Mouse (Mus musculus) hindbrain, postnatal 0 days (tissue): ENCODE results near the gene Fads1. TPM values are rescaled to one million over a fixed set of nuclear protein-coding genes. Genes with fewer than 3 reads are reported as not detected.
A peak's percentile ranks its signal among the peaks of the same experiment; 100 is the strongest.

Experiments
- ATAC-seq: fragments of 200-750 bp; cut with Nextera tagmentation; 2 replicates; pipeline ENCODE4 v1.8.0; 2017; ENCODE audit warnings: mild to moderate bottlenecking, moderate TSS enrichment, moderate library complexity
- DNase-seq: peaks from one replicate; pipeline ENCODE4 v3.0.0-alpha.2; 2015; ENCODE audit warnings: low spot score
- H3K27ac ChIP-seq: fragments of 300-500 bp; sonication (generic); 2 replicates; pipeline ENCODE4 v1.5.1; 2014; ENCODE audit warnings: mild to moderate bottlenecking
- H3K27me3 ChIP-seq: fragments of 300-500 bp; sonication (generic); 2 replicates; pipeline ENCODE4 v1.6.1; 2014; ENCODE audit warnings: low read length, mixed read lengths; ENCODE audit not compliant: insufficient read depth
- H3K36me3 ChIP-seq: fragments of 300-500 bp; sonication (generic); 2 replicates; pipeline ENCODE4 v1.6.1; 2014; ENCODE audit warnings: low read length, mixed read lengths; ENCODE audit not compliant: insufficient read depth
- H3K4me1 ChIP-seq: fragments of 300-500 bp; sonication (generic); 2 replicates; pipeline ENCODE4 v1.6.1; 2014; ENCODE audit warnings: antibody characterized with exemption, low read length, mixed read lengths; ENCODE audit not compliant: insufficient read depth
- H3K4me2 ChIP-seq: fragments of 300-500 bp; sonication (generic); 2 replicates; pipeline ENCODE4 v1.6.1; 2014; ENCODE audit warnings: low read depth, mild to moderate bottlenecking, low read length, moderate library complexity, mixed read lengths
- H3K4me3 ChIP-seq: fragments of 300-500 bp; sonication (generic); 2 replicates; pipeline ENCODE4 v1.5.1; 2014; ENCODE audit warnings: low read length
- H3K9ac ChIP-seq: fragments of 300-500 bp; sonication (generic); replicated peaks from 2 replicates; pipeline ENCODE4 v1.6.1; 2014; ENCODE audit warnings: mild to moderate bottlenecking, low read length, moderate library complexity, mixed read lengths
- H3K9me3 ChIP-seq: fragments of 300-500 bp; sonication (generic); 2 replicates; pipeline ENCODE4 v1.6.1; 2016; ENCODE audit warnings: low read length, mixed read lengths
- CTCF ChIP-seq: IDR thresholded peaks from 2 replicates; pipeline ENCODE4 v1.5.1; 2016; ENCODE audit warnings: antibody characterized with exemption, control low read depth, low read depth
- WGBS: fragments of 180-500 bp; shearing (Covaris S2); extraction: QIAGEN DNeasy Blood & Tissue Kit; methylation state at CpG from one replicate; pipeline ENCODE4 v1.1.7; 2014; 5-methylcytosine and 5-hydroxymethylcytosine counted together
- polyA plus RNA-seq: library from polyadenylated mRNA; unstranded; fragments of >200 nt; fragmentation: Nextera tagmentation; extraction: Ambion mirVana; gene quantifications from 2 replicates; pipeline ENCODE4 v1.2.1, GENCODE M21; 2015
- total RNA-seq: library from RNA; depleted of rRNA; stranded (reverse); fragments of >200 nt; gene quantifications from 2 replicates; pipeline ENCODE4 v1.2.3, GENCODE M21; 2014

Gene Fads1
- total and polyA plus RNA-seq, 2 experiments from 2014 or later, result 148 to 198 TPM

DNA sequence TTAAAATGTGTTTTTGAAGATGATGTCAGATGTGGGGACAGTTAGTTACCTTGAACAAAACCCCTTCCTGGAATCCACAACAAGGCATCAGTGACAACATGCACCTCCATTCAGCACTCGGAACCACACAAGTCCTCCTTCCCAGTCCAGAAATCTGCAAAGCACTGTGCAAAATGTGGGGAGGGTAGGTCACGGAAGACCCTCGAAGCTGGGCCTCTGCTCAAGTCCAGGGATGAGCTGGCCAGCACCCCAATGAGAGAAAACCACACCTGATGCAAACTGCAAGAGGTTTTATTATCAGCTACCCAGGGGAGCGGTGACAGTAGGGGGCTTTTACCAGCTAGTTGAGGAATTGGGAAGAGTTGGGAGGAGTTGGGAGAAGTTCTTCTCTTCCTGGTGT lies 7.7 kb upstream of the Fads1 start:
- Histone ChIP-seq H3K27ac (no peak overlapping the region), H3K9ac (no peak overlapping the region), H3K36me3 (no peaks in the 10 kb centered on the region), H3K4me3 (no peak overlapping the region), H3K4me1 (no peaks in the 10 kb centered on the region), H3K27me3 (no peaks in the 10 kb centered on the region), H3K4me2 (no peak overlapping the region), H3K9me3 (no peaks in the 10 kb centered on the region)
- no peak for TF ChIP-seq CTCF
- DNase-seq (no peak), ATAC-seq (no peak)
- 83% methylated on average over 4 of the region's 4 CpGs for WGBS

DNA sequence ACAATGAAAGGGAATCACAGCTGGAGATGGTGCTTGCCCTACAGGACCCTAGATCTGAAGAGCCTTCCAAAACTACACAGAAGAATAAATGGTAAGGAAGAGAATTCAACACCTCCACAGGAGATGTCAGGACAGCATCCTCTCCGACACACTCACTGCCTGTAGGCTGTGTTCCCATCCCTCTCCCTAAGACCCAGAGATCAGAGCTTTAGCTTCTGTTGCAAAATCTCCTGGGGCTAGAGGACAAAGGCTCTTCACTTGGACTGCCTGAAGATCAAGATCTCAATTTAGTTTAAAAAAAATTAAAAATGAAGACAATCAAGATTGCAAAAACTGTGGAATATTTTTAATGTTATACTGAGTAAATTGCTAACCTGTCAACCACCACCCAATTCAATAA lies 6.2 kb upstream of the Fads1 start:
- no peak for TF ChIP-seq CTCF
- Histone ChIP-seq H3K27ac (no peak overlapping the region), H3K4me1 (no peaks in the 10 kb centered on the region), H3K9me3 (no peaks in the 10 kb centered on the region), H3K9ac (no peak overlapping the region), H3K27me3 (no peaks in the 10 kb centered on the region), H3K4me2 (no peak overlapping the region), H3K36me3 (no peaks in the 10 kb centered on the region), H3K4me3 (no peak overlapping the region)
- no peak for DNase-seq
- WGBS, result 49% methylated on average over 1 of the region's 1 CpGs
- no peak for ATAC-seq

DNA sequence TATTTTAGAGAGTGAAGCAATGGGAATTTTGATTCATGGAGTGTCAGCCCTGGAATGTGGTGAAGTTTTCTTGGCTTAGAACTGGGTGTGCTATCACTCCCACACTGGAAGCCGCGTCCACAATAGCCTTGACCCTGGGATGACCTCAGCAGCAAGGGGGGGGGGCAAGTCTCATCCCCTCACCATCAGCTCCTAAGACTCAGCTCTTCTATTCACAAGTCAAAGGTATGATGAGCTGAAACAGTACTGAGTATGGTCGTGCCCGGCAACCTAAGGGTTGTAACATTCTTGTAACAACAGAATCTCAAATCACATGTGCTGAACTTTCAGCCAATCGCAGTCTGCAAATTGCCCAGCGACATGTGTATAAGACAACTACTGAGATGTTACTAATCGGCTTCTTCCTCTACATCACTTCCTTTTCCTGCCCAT lies 5.7 kb upstream of the Fads1 start:
- TF ChIP-seq CTCF, result no peak
- WGBS, result 61% methylated on average over 7 of the region's 7 CpGs
- Histone ChIP-seq H3K4me1 (no peaks in the 10 kb centered on the region), H3K9ac (no peak overlapping the region), H3K4me3 (no peak overlapping the region), H3K27ac (no peak overlapping the region), H3K4me2 (no peak overlapping the region), H3K36me3 (no peaks in the 10 kb centered on the region), H3K9me3 (no peaks in the 10 kb centered on the region), H3K27me3 (no peaks in the 10 kb centered on the region)
- no peak for ATAC-seq
- DNase-seq, result no peak

DNA sequence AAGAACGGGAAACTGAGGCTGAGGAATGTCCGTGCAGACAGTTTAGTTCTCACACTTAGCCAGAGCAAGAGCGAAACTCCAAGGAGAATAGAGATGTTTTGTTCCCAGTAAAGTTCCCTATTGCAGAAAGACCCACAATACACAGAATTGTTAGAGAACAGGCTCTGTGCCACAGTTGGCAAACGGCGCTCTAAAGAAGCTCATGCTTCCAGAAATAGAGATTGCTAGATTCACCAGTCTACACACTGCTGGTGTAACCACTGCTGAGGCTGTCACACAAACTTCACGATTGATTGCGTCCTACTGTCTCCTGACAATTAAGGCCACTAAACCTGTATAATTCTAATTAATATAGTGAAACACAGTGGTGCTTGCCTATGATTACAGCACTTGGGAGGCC lies 1.5 kb upstream of the Fads1 start:
- Histone ChIP-seq H3K4me3 (no peak overlapping the region), H3K27ac (no peak overlapping the region), H3K4me2 (no peak overlapping the region), H3K27me3 (no peaks in the 10 kb centered on the region), H3K36me3 (peaks cover 4% of the 10 kb centered on the region), H3K4me1 (peaks cover 11% of the 10 kb centered on the region; the same call in 1 of the 2 replicates), H3K9ac (no peak overlapping the region), H3K9me3 (no peaks in the 10 kb centered on the region)
- TF ChIP-seq CTCF, result no peak
- 66% methylated on average over 7 of the region's 7 CpGs for WGBS
- no peak for ATAC-seq
- no peak for DNase-seq

DNA sequence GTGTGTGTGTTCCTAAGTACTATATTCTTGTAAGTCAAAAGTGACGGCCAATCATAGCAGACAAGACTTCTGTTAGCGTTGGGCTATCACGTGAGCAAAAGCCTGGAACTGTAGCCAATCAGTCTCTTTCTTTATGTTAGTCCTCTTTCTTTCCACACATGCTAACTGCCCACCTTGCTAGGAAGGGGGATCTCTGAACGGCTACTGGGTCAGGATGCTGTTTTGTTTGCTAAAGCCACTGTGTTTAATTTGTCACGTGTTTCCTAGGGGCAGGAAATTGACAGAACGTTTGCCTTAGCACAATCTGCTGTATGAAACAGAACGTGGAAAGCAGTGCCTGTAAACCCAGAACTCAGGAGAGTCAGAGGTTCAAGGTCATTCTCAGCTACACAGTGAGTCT lies 546 bp upstream of the Fads1 start:
- ATAC-seq (no peak), DNase-seq (peak; percentile 47)
- Histone ChIP-seq H3K9ac (peak overlapping the region; percentile 99), H3K4me3 (peak overlapping the region; percentile 94), H3K4me1 (peaks cover 11% of the 10 kb centered on the region; the same call in 1 of the 2 replicates), H3K27me3 (no peaks in the 10 kb centered on the region), H3K27ac (peak overlapping the region; percentile 97; the same call in 1 of the 2 replicates), H3K9me3 (no peaks in the 10 kb centered on the region), H3K36me3 (peaks cover 13% of the 10 kb centered on the region), H3K4me2 (peak overlapping the region; percentile 80)
- 22% methylated on average over 7 of the region's 7 CpGs for WGBS
- TF ChIP-seq CTCF, result no peak

DNA sequence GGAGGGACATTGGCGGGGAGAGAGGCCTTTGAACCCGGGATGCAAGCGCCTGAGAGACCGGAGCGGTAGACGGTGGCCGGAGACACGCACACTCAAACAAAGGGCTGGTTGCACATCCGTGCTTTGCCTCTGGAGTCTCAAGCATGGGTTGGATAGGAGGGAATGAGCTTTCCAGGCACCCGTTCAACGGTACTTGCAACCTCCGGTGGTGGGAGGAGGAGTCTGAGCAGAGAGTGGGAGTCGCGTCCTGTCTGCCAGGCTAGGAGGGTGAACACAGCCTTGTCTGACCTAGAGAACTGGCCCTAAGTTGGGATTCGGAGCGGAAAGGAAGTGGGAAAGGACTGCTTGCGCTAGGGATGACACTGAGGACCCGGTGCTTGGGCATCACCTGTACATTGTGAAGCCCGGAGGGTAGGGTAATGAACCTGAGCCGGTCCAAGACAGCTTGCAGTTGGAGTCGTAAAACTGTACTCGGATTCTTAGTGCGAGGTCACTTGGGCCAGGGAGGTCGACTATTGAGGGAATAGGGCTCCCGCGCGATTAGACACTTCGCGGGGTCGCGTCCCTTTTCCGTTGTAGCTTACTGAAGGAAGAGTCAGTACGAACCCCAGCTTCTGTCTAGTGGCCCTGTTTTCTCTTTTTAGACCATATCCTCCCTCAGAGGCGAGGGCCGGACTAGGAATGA lies 753 bp downstream of the Fads1 start:
- TF ChIP-seq CTCF, result no peak
- Histone ChIP-seq H3K9me3 (no peaks in the 10 kb centered on the region), H3K9ac (peak overlapping the region; percentile 99), H3K4me1 (peaks cover 11% of the 10 kb centered on the region; the same call in 1 of the 2 replicates), H3K4me2 (peak overlapping the region; percentile 80), H3K36me3 (peaks cover 13% of the 10 kb centered on the region), H3K4me3 (peak overlapping the region; percentile 94), H3K27ac (peak overlapping the region; percentile 97), H3K27me3 (no peaks in the 10 kb centered on the region)
- ATAC-seq (peak; percentile 79), DNase-seq (peak; percentile 90)
- WGBS, result under 1% methylated on average over 35 of the region's 35 CpGs

DNA sequence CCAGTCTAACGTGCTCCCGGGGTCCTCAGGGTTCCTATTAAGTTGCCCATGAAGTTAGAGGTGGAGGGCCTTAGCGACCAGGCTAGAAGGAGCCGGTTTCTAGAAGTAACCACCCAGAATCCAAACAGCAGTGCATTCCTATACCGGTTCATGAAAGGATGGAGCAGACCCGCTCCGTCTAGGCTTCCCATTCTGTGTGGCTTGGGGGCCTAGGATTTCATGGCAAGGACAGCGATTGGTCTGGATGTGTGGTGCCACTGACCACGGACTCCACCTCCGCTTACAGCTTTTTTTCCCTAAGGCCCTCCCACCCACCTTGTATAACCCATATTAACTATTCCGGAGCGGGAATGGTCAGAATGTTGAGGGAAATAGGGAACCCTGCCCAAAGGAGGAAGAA lies 1.4 kb downstream of the Fads1 start:
- Histone ChIP-seq H3K27ac (peak overlapping the region; percentile 97), H3K9ac (peak overlapping the region; percentile 99), H3K9me3 (no peaks in the 10 kb centered on the region), H3K36me3 (peaks cover 18% of the 10 kb centered on the region), H3K4me1 (peaks cover 15% of the 10 kb centered on the region; the same call in 1 of the 2 replicates), H3K4me3 (peak overlapping the region; percentile 94), H3K4me2 (peak overlapping the region; percentile 80), H3K27me3 (no peaks in the 10 kb centered on the region)
- WGBS, result 5% methylated on average over 12 of the region's 12 CpGs
- DNase-seq (peak; percentile 75), ATAC-seq (no peak)
- TF ChIP-seq CTCF, result no peak
